Mouse (Mus musculus): ENCODE results near the gene Rassf7.
A peak's percentile ranks its signal among the peaks of the same experiment; 100 is the strongest.

Gene Rassf7

DNA sequence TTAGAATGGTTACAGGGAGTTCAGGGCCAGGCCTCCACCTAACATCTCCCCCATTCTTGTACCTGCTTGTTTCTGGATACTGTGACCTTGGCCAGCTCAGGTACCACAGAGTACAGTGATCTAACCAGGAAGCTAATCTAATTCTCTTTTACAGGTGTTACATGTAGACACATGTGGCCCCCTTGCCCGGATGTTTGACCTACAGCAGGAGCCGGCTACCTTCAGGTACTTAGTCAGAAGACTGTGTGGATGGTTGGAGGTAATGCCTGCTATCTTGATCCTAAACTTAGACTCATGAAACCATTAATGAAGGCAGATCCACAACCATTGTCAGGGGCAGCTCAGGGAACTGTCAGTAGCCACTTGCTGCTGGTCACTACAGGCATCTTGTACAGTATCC, 19.9 kb upstream of the Rassf7 start:
- no peak for DNase-seq (ENCODE audit: inconsistent age in 2 of 2, low spot score in 1 of 2)

DNA sequence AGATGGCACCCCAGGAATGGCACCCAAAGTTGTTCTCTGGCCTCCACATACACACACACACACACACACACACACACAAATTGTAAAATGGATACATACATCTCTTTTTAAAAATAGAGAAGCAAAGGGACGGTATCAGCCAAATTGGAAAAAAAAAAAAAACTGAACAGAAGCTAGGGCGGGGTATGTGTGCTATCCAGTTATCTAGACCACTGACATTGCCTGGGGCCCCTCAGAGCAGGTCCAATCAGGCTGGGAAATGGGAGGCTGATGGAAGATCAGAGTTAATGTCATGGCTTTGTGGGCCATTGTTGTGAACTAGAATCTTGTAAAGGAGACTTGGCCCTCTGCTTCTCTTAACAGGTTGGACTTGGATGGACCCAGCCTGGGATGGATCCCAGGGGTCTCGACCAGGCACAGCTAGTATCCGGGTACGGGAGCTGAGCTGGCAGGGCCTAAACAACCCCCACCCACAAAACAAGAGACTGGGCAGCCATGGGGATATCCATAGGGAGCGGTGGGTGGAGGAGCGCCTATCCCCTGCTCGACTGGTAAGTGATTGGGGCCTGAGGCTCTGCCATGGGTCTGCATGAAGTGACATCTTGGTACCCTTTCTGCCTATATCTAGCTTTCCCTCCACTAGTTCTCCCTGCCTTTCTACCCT, 18.9 kb upstream of the Rassf7 start:
- DNase-seq (ENCODE audit: inconsistent age in 2 of 2, low spot score in 1 of 2), result no peak

DNA sequence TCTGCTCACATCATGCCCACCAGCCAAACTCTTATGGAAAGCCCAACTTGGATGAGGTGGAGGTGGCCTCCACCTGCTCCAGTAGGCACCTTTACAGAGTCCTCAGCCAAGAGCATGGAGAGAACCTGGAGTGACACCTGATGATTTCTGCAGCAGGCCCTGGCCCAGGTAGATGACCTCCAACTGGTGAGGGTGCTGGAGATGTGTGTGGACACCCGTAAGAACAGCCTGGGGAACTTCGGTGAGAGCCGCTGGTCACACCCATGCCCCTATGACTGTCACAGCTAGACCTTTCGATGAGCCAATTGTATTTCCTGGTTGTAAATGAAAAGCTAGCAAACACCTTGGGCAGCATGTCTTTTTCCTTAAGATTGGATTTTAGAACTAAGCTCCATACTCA, 17.5 kb upstream of the Rassf7 start:
- DNase-seq (ENCODE audit: inconsistent age in 2 of 2, low spot score in 1 of 2), result no peak

DNA sequence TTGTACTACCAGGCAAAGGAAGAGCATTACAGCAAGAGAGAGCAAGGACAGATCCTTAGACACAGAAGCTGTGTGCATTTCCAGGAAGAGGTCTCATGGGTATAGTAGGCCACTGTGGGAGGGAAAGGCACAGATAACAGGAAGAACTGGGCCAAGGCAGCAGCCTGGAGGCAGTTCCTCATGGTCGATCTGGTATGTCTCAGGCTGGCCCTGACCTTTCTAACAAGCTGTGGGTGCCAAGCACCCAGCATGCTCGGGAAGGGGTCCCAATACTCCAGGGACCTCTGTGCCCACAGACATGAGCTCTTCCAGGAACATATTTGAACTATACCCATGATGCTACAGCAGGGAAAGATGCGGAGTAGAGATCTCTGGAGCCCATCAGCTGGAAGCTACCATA, 11.1 kb upstream of the Rassf7 start:
- peak; percentile 41 to 75 for DNase-seq (ENCODE audit: inconsistent age in 2 of 2, low spot score in 1 of 2)

DNA sequence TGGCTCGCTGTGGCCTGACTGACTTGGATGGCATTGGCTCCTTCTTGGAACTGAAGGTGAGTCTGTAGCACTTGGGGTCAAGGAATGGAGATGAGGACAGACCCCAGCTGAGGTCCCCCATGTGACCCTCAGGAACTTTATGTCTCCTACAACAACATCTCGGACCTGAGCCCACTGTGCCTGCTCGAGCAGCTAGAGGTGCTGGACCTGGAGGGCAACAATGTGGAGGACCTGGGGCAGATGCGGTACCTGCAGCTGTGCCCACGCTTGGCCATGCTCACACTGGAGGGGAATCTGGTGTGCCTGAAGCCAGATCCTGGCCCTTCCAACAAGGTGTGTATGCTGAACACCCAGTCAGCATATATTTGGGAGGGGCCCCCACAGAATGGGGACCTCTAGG, 10.2 kb upstream of the Rassf7 start:
- no peak for DNase-seq (ENCODE audit: inconsistent age in 2 of 2, low spot score in 1 of 2)

DNA sequence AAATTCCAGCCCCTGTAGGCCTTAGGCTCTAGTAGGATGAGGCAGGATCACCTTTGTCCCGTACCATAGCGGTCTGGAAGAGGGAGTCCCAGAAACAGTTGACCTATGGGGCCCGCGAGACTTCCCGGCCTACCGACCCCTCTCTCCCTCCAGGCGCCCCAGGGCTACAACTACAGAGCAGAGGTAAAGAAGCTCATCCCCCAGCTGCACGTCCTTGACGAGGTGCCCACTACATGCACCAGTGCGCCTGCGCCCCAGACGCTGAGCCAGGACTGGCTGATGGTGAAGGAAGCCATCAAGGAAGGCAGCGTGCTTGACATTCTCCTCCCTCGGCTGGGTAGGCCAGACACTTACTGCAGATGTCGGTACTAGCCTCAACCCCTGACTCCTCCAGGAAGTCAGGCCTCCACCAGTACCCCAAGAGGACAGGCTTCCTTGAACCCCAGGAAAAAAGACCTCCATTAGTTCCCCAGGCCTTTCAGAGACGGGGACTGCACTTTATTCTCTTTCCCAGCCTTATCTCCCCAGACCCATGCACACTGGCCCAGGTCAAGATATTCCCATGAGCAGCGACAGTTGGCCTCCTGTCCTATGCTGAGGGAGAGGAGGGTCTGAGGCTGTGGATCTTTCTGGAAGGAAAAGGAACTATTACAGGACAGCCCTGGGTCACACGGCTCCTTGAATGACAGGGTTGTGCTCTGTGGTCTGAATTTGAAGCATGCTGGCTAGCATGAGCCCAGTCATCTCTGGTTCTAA, 9.3 kb upstream of the Rassf7 start:
- DNase-seq (ENCODE audit: inconsistent age in 2 of 2, low spot score in 1 of 2), result no peak

DNA sequence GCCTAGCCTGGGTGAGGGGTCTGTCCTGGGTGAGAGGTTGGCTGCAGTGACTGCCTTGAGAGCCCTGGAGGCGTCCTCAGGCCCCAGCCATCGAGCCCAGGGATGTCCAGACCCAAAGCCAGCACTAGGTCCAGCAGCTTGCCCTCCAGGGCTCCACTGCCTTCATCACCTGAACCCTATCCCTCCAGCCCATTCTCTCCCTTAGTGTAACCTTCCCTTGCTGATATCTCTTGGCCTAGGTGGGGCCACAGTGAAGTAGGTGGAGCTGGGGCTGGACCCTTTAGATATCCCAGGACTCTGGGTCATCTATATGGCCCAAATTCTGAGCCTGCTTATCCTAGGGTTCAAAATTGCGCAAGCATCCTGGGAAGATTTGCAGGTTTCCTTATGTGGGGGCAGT, 6.1 kb upstream of the Rassf7 start:
- DNase-seq (ENCODE audit: inconsistent age in 2 of 2, low spot score in 1 of 2), result no peak

DNA sequence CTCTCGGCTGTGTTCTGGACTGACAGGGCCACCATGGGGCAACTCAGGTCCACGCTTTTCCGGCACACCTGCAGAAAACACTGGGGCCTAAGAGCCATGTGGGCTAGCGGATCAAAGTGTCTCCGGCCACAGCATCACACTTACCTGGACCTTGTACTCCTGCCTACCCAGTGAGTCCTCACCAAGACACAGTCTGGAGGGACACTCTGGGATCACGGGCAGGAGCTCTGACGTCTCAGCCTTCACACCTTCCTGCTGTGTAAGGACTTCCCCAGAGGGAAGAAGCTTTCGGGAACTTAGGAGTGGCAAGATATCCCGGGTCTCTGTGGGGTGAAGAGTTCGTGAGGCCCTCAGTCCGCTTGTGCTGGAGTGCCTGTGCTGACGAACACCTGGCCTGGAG, 5.5 kb upstream of the Rassf7 start:
- DNase-seq (ENCODE audit: inconsistent age in 2 of 2, low spot score in 1 of 2), result no peak

DNA sequence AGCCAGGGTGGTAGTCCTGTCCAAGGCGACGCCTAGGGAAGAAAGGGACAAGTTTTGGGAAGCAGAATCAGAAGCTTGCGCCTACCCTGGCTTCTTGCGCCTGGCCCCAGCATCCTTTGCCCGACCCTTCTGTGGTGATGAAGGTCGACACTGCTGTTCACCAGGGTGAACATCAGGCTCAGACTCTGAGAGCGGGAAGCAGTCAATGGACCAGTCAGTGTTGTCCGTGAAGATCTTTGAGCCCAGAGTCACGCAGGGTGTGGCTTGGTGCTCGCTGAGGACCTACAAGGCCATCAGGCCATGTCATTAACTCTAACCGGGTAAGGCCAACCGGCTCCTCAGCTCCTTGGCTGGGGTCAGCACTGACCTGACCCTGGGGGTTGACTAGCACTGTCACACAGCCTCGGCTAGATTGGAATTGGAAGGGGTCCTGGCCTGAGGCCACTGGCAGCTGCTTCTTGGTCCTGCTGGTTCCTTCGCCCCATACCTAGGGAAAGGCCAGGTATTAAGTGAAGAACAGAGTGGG, 5.0 kb upstream of the Rassf7 start:
- no peak for DNase-seq (ENCODE audit: inconsistent age in 2 of 2, low spot score in 1 of 2)

DNA sequence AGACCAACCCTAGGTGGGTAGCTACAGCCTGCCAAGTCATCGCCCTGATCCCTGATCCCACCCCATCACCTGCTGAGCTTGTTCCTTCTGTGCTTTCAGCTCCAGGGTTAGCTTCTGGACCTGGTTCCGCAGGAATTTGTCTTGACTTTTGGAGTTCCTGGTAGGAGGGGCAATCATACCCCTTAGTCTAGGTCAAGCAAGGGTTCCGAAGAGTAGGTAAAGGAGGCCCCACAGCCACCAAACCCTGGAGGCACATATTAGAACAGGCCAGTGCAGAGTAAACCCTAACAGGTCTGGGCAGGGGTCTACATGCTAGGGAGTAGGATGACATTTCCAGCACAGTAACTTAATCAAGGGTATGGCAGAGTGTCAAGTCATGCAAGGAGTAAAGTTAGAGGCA, 2.5 kb upstream of the Rassf7 start:
- DNase-seq (ENCODE audit: inconsistent age in 2 of 2, low spot score in 1 of 2), result no peak

DNA sequence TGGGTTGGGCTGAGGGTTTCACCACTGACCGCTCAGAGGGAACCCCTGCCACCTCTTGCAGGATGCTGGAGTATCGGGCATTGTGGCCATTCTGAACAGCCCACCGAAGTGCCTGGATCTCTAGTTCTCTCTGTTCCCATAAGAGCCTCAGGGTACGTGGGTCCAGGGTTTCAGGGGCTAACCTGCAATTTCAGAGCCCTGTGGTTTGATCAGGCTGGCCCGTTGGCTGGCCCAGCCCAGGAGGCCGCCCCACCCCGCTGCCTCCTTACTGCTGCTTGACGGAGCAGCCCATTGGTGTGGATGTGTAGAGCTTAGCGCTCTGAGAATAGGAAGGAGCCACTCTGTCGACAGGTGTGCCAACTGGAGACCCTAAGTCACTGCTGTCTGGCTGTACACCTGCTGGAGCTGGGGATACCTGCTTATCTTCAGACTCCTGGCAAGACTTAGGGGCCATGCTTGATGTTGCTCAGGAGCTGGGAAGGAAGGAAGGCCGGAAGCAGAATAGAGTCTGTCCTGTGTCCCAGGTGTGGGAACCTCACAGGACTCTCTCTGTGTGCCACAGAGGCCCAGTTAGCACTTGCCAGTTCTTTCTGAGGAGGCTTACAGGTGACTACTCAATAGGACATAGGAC, 1.9 kb upstream of the Rassf7 start, which contains the start of gene Lmntd2:
Gene Lmntd2 (minus strand): TSS at position 476 of the 631 bp plus-strand sequence.
- DNase-seq (ENCODE audit: inconsistent age in 2 of 2, low spot score in 1 of 2), result no peak

DNA sequence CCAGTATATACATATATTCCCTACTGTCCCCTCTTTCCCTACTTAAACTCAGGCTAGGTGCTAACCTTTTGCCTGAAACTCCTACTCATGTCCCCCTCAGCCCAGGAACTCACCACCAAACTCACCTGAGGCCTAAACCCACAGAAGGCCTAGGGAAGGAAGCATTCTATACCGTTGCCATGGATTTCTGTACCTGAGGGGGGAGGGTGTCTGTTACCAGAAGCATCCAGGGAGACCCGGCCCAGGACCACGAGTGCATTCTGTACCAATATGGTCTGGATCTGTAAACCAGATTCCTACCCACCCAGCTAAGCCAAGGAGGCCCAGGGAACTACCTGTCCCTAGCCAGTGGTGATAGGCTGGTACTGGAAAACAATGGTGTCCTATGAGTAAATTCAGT, 1.4 kb upstream of the Rassf7 start:
- DNase-seq (ENCODE audit: inconsistent age in 2 of 2, low spot score in 1 of 2), result no peak

DNA sequence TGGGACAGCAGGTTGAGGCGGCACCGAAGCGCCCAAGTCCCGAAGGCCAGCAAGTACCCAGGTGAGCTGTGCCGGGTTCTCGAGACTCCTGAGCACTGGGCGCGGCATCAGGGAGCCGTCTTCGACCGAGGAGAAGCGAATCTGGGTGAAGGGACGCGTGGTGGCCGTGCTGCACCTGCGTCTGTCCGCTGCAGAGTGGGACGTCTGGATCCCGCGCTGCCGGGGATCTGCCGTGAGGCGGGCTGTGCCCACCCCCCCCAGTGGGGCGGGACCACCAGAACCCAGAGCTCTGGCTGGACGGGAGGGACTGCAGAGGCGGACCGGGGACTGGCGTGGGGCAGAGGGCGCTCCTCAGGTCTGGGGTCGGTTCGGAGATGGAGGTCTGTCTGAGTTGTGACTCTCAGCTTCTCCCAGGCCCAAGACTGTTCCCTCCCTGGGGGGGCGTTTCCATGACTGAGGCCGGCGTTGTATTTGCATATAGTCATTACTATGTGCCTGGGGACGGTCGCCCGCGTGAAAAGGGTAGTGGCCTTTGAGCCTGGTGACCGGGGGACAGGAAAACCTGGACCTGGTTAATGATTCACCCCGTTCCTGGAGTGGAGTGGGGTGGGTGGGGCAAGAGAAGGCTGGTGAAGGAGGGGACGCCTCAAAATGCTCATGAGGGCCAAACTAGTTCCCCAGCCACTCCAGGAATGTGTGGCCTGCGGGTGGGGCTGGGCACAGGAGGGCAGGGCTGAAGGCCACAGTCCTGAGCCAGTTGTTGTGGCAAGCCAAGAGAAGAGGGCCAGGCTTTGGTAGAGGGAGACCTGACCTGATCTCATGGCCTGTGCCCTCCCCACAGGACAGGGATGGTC, 447 bp downstream of the Rassf7 start:
- DNase-seq (ENCODE audit: inconsistent age in 2 of 2, low spot score in 1 of 2), result peak; percentile 61 to 84

DNA sequence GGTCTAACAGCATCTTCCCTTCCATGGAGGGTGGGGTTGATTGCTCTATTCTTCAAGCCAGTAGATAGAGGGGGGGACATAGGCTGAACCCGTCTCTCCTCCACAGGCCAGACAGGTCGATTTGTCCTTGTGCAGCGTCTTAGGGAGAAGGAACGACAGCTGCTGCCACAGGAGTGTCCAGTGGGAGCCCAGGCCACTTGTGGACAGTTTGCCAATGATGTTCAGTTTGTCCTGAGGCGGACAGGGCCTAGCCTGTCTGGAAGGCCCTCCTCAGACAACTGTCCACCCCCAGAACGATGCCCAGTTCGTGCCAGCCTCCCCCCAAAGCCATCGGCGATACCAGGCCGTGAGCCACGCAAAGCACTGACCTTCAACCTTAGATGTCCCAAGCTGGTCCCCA, 1.2 kb downstream of the Rassf7 start:
- no peak for DNase-seq (ENCODE audit: inconsistent age in 2 of 2, low spot score in 1 of 2)

DNA sequence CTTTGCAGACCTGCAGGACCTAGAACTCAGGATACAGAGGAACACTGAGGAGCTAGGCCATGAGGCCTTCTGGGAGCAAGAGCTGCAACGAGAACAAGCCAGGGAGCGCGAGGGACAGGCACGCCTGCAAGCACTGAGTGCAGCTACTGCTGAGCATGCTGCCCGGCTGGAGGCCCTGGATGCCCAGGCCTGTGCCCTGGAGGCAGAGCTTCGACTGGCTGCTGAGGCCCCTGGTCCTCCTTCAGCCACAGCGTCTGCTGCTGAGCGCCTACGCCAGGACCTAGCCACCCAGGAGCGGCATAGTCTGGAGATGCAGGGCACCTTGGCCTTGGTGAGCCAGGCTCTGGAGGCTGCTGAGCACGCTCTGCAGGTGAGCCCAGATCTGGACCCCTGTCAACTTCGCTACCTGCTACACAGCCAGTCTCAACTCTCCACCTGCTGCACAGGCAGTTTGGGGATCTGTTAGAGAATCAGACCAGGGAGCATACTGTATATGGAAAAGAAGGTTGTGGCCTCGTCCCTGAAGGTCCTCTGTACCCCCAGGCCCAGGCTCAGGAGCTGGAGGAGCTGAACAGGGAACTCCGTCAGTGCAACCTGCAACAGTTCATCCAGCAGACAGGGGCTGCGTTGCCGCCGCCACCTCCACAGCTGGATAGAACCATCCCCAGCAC, 1.8 kb downstream of the Rassf7 start:
- no peak for DNase-seq (ENCODE audit: inconsistent age in 2 of 2, low spot score in 1 of 2)

DNA sequence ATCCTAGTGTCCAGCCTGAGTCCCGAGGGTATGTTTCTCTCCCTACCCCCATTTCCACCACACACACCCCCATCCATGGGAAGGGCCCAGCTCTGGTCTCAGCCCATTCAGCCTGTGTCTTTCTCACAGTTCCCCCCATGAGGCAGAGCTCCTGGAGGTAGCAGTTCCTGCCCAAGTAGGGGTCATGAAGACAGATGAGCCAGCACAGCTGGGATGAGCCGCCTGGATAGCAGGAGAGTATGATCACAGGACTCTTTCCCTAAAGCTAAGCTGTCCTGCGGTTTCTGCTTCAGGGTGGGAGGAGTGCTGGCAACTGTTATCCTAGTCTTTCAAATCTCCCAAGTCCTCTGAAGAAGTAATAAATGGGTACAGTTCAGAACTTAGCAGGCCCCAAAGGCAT, 2.5 kb downstream of the Rassf7 start:
- no peak for DNase-seq (ENCODE audit: inconsistent age in 2 of 2, low spot score in 1 of 2)

DNA sequence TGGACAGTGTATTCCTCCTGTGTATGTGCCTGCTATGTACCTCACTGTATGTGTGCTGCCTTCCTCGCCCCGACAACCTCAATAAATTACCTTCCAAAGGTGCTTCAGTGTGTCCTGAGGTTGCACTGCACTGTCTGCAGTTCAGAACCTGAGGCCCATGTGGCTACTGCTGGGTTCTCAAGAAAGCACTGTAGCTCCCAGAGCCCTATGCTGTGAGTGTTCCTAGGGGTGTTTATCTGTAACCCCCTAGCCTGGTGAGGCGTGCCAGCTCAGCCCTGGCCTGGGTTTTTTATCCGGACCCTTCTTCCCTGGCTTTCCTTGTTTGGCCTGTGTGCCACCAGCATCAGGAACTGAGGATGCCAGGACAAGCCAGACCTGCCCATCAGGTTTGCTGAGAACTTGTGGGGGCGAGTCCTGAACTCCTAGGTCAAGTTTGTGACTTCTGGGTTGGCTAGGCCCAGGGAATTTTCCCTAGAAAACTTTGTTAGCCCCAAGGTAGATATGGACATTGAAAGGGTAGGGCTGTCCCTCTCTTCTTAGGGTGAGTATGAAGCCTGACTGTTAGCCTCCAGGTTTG, 3.0 kb downstream of the Rassf7 start:
- DNase-seq (ENCODE audit: inconsistent age in 2 of 2, low spot score in 1 of 2), result no peak

DNA sequence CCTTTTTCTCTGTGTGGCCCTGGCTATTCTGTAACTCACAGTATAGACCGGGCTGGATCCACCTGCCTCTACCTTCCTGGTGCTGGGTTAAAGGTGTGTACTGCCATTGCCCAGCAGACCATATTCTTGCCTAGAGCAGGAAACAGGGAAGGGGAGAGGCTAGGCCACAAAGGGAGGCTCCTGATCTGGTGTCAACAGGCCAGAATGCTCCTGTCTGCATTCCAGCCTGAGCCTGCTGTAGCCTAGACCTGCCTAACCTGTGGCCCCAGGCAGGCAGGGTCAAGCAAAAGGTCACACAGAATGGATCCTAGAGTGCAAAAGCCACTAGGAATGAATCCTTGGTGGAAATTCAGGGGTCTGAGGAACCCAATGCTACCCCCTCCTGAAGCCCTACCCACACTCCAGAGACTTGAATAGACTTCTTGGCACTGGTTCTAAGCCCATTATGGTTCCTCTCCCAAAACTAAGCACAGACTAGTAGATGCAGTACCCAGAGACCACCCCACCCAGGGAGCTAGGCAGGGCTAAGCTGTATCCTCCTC, 4.0 kb downstream of the Rassf7 start:
- DNase-seq (ENCODE audit: inconsistent age in 2 of 2, low spot score in 1 of 2), result no peak

DNA sequence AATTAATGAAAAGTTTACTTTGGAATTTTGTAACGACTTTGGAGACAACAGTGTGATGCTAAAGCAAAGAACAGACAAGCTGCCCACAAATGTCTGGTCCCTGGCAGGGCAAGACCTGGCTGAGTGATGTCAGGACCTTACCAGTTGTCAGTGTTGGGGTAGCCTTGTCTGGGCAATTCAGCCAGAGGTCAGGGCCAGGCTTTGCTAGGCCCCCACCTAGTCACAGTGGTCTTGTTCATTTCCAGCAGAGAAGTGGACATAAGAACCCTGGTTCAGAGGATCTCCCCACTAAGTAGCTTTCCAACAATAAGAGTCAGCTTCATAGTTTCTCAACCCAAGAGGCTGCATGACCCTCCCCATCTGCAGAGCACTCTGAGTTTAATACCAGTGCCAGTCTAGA, 4.7 kb downstream of the Rassf7 start:
- no peak for DNase-seq (ENCODE audit: inconsistent age in 2 of 2, low spot score in 1 of 2)

Data from adrenal gland, adult (tissue).